Mouse (Mus musculus): Measurements from ENCODE around the gene Hecw1. TPM values are rescaled to one million over a fixed set of nuclear protein-coding genes. Genes with fewer than 3 reads are reported as not detected.

Hecw1 gene
- polyA plus RNA-seq (2021): not detected

DNA sequence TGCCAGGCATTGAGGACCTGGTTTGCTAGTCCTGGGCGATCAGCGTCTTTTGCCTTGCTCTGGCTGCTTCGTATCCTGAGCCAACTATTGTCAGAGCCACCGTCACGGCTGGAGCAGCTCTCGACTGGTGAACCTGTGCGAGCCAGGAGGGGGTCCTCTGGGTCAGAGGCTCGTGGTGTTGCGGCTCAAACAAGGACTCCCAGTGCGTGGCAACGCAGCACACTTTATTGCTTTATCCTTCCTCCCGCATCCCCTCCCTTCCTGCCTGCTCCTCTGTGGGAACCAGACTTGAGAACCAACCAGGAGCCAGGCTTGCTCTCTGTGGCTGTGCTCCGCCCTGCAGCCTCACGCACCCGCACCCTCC, at the start of gene Hecw1:
Gene Hecw1, minus strand, starts transcription at position 323 of the 364 bp plus-strand sequence.
- TF ChIP-seq CTCF (IDR thresholded peaks at IDR 0.05): no peak
- ChIA-PET CTCF (no interaction called here), POLR2A (no interaction called here)
- ATAC-seq: no peak
- H3K27me3 ChIP-seq: peaks cover 2% of the 10 kb centered on the region
- in situ Hi-C loops (cut with MboI; ENCODE audit: low pct_unique_long_range_greater_than_20kb): no loop called here
- no peak for DNase-seq (ENCODE audit: low read depth, low spot score)

DNA sequence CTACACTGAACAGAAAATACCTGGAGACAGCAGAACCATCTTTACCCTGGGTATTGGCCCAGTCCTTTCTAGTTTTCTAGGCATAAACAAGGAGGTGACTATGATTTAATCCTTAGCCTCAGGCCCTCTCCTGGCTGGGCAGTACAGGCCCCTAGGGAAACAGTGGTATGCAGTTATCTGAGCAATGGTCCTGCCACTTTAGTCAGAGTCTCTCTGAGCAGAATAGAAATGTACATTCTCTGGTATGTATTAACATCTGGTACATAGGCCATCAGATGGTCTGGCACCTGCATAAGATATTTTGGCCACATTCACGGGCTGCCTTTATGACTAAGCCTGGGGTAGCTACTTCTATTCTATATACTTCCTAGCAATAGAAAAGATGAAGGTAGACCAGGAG, 38.3 kb upstream of the Hecw1 start:
- POLR2A ChIA-PET: no interaction called here
- DNase-seq (ENCODE audit: low read depth, low spot score) (no peak), ATAC-seq (no peak)
- CTCF ChIA-PET: no interaction called here
- no peaks in the 10 kb centered on the region for H3K27me3 ChIP-seq
- no peak for TF ChIP-seq CTCF (IDR thresholded peaks at IDR 0.05)
- in situ Hi-C loops (cut with MboI; ENCODE audit: low pct_unique_long_range_greater_than_20kb): no loop called here

GRCm38 (mm10) chr13:14552628-14553027, 29.6 kb upstream of the Hecw1 start:
- ChIA-PET CTCF (no interaction called here), POLR2A (no interaction called here)
- no peak for TF ChIP-seq CTCF (IDR thresholded peaks at IDR 0.05)
- ATAC-seq (no peak), DNase-seq (ENCODE audit: low read depth, low spot score) (no peak)
- peaks cover 4% of the 10 kb centered on the region for H3K27me3 ChIP-seq
- in situ Hi-C loops (cut with MboI; ENCODE audit: low pct_unique_long_range_greater_than_20kb): no loop called here

DNA sequence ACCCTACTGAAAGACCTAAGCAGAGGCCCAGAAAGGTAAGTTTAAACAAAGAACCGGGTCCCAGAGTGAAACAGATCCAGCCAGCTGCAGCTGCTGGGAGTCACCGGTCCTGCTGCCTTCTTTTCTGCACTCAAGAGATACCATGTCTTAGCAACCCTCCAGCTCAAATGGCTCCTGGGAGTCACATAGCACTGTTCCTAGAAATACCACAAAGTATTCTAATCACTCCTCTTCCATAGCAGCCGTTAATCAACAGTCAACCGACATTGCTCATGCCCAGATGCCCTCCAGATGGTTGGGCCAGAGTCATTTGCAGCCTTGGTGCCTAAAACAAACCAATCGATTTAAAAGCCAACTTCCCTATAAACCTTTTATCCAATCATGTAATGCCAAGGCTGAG, 19.8 kb upstream of the Hecw1 start:
- DNase-seq (ENCODE audit: low read depth, low spot score) (no peak), ATAC-seq (no peak)
- no peak for TF ChIP-seq CTCF (IDR thresholded peaks at IDR 0.05)
- ChIA-PET CTCF (no interaction called here), POLR2A (no interaction called here)
- in situ Hi-C loops (cut with MboI; ENCODE audit: low pct_unique_long_range_greater_than_20kb): no loop called here
- no peaks in the 10 kb centered on the region for H3K27me3 ChIP-seq

- POLR2A ChIA-PET: no interaction called here
- TF ChIP-seq CTCF (IDR thresholded peaks at IDR 0.05): no peak
- no peak for DNase-seq (ENCODE audit: low read depth, low spot score)
- in situ Hi-C loops (cut with MboI; ENCODE audit: low pct_unique_long_range_greater_than_20kb): no loop called here
- ATAC-seq: no peak
- H3K27me3 ChIP-seq: peaks cover 2% of the 10 kb centered on the region
- CTCF ChIA-PET: interaction anchor here (1.6 kb wide), 1 partner anchor 18 kb away, joined by 3 read pairs; no protein-coding TSS in a partner anchor
These were observed 711 bp downstream of the Hecw1 start for GRCm38 (mm10) chr13:14522128-14522905.

DNA sequence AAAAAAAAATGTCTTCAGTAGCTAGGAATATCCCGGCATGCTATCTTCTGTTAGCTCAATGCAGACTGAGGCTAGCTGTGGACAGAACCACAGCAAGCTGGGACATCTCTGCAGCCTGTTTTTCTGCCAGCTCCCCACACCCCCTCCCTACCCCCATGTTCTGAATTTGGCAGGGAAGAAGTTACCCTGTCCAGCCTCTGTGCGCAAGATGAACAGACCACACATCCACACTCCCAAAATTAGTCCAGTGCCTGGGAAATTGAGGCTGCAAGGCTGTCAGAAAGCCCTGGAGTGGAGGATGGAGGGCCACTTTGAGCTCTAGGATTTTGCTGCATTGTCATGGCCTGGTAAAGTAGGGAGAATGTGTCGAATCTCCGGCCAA, 1.3 kb downstream of the Hecw1 start:
- TF ChIP-seq CTCF (IDR thresholded peaks at IDR 0.05): no peak
- POLR2A ChIA-PET: no interaction called here
- in situ Hi-C loops (cut with MboI; ENCODE audit: low pct_unique_long_range_greater_than_20kb): no loop called here
- DNase-seq (ENCODE audit: low read depth, low spot score) (no peak), ATAC-seq (no peak)
- CTCF ChIA-PET: interaction anchor here (1.6 kb wide), 1 partner anchor 19 kb away, joined by 3 read pairs; no protein-coding TSS in a partner anchor
- peaks cover 2% of the 10 kb centered on the region for H3K27me3 ChIP-seq

DNA sequence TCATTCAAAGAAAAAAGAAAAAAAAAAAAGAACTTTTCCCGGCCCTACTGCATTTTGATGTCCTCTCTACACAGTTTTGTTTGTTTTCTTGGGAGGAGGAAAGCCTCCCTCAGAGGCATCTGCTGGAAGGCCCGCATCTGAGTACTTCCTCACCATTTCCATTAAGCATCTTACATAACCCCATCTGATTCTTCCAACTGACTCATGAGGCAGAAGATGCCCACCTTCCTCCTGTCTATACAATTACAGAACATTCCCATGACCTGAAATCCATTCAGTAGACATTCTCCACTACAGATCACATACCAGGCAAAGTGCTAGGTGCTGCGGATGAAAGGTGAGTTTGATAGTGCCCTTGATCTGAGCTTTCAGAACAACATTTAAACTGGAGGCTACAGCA, 3.4 kb downstream of the Hecw1 start:
- no peak for DNase-seq (ENCODE audit: low read depth, low spot score)
- TF ChIP-seq CTCF (IDR thresholded peaks at IDR 0.05): no peak
- ChIA-PET CTCF (no interaction called here), POLR2A (no interaction called here)
- in situ Hi-C loops (cut with MboI; ENCODE audit: low pct_unique_long_range_greater_than_20kb): no loop called here
- ATAC-seq: no peak
- peaks cover 2% of the 10 kb centered on the region for H3K27me3 ChIP-seq

GRCm38 (mm10) chr13:14517478-14517877, 5.5 kb downstream of the Hecw1 start:
- H3K27me3 ChIP-seq: peaks cover 2% of the 10 kb centered on the region
- CTCF ChIA-PET: no interaction called here
- TF ChIP-seq CTCF (IDR thresholded peaks at IDR 0.05): no peak
- no peak for DNase-seq (ENCODE audit: low read depth, low spot score)
- POLR2A ChIA-PET: no interaction called here
- in situ Hi-C loops (cut with MboI; ENCODE audit: low pct_unique_long_range_greater_than_20kb): no loop called here
- no peak for ATAC-seq

DNA sequence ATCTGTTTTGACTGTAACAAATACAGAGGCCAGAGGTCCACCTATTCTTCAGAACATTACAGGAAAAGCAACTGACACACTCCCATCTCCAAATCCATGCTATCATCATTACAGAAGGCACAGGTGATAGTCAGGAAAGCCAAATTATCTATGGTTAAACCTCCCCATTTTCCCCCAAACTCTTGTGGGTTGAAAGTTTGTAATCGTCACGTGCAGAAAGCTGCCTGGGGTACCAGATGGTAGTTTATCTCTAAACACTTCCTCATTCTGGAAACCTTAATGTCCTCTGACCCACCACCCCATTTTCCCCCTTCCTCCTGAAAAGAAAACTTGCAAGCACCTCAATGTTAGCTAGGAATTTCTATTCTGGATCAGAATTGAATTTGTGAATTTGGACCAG, 7.9 kb downstream of the Hecw1 start:
- POLR2A ChIA-PET: no interaction called here
- ATAC-seq: no peak
- no peak for TF ChIP-seq CTCF (IDR thresholded peaks at IDR 0.05)

DNA sequence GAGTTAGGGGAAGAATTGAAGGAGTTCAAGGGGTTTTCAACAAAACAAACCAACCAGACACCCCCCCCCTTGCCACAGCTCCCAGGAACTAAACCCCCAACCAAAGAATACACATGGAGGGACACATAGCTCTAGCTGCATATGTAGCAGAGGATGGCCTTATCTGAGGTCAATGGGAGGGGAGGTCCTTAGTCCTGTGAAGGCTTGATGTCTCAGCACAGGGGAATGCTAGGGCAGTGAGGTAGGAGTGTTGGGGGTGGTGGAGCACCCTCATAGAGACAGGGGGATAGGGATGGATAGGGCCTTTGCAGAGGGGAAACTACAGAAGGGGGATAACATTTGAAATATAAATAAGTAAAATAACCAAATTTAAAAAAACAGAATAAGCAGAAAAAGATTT, 9.1 kb downstream of the Hecw1 start:
- in situ Hi-C loops (cut with MboI; ENCODE audit: low pct_unique_long_range_greater_than_20kb): no loop called here
- no peaks in the 10 kb centered on the region for H3K27me3 ChIP-seq
- ChIA-PET POLR2A (no interaction called here), CTCF (interaction anchor here (1.4 kb wide), 1 partner anchor 11 kb away, joined by 3 read pairs; no protein-coding TSS in a partner anchor)
- no peak for TF ChIP-seq CTCF (IDR thresholded peaks at IDR 0.05)
- ATAC-seq: no peak
- DNase-seq (ENCODE audit: low read depth, low spot score): no peak

More for the DNA sequence above, 7.9 kb downstream of the Hecw1 start:
- CTCF ChIA-PET: interaction anchor here (1.4 kb wide), 1 partner anchor 10 kb away, joined by 3 read pairs; no protein-coding TSS in a partner anchor
- DNase-seq (ENCODE audit: low read depth, low spot score): no peak
- peaks cover 2% of the 10 kb centered on the region for H3K27me3 ChIP-seq
- in situ Hi-C loops (cut with MboI; ENCODE audit: low pct_unique_long_range_greater_than_20kb): no loop called here

DNA sequence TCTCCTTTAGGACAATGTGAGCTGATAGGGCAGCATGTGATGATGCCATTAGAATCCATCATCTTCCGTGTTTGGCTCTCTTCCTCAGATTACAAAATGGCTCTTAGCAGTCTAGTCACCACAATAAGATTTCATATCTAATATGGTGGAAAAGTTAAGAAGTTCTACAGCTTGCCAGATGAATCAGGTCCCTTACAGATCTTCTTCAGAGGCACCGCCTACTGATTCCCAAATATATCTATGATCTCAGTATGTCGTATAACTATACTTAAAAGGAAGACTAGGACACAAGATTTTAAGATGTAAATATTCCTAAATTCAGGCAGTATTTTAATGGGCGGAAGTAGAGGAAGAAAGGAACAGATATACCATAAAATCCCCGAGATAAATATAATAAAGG, 16.3 kb downstream of the Hecw1 start:
- TF ChIP-seq CTCF (IDR thresholded peaks at IDR 0.05): no peak
- in situ Hi-C loops (cut with MboI; ENCODE audit: low pct_unique_long_range_greater_than_20kb): no loop called here

GRCm38 (mm10) chr13:14500251-14500650, 22.8 kb downstream of the Hecw1 start:
- no peaks in the 10 kb centered on the region for H3K27me3 ChIP-seq
- CTCF ChIA-PET: interaction anchor here (0.8 kb wide), 1 partner anchor 12 kb away, joined by 3 read pairs; no protein-coding TSS in a partner anchor
- in situ Hi-C loops (cut with MboI; ENCODE audit: low pct_unique_long_range_greater_than_20kb): no loop called here
- no peak for ATAC-seq
- TF ChIP-seq CTCF (IDR thresholded peaks at IDR 0.05): no peak
- POLR2A ChIA-PET: no interaction called here
- DNase-seq (ENCODE audit: low read depth, low spot score): no peak

More for the DNA sequence above, 16.3 kb downstream of the Hecw1 start:
- no peak for DNase-seq (ENCODE audit: low read depth, low spot score)
- ChIA-PET POLR2A (no interaction called here), CTCF (no interaction called here)
- ATAC-seq: no peak
- no peaks in the 10 kb centered on the region for H3K27me3 ChIP-seq
